Mouse (Mus musculus) heart, embryonic 10.5 days (tissue): Measurements from ENCODE around the gene Katnb1. TPM values are rescaled to one million over a fixed set of nuclear protein-coding genes. Genes with fewer than 3 reads are reported as not detected.

Experiments
- DNase-seq: peaks from one replicate; pipeline ENCODE4 v3.0.0-alpha.2; 2017; ENCODE audit warnings: low spot score
- H3K27ac ChIP-seq: fragments of 300-500 bp; sonication (generic); 2 replicates; pipeline ENCODE4 v1.5.1; 2016; ENCODE audit warnings: mild to moderate bottlenecking
- H3K27me3 ChIP-seq: fragments of 300-500 bp; sonication (generic); 2 replicates; pipeline ENCODE4 v1.6.1; 2016; ENCODE audit warnings: mild to moderate bottlenecking; ENCODE audit not compliant: poor library complexity, insufficient read depth, severe bottlenecking
- H3K36me3 ChIP-seq: fragments of 300-500 bp; sonication (generic); 2 replicates; pipeline ENCODE4 v1.6.1; 2016; ENCODE audit warnings: mild to moderate bottlenecking, moderate library complexity
- H3K4me1 ChIP-seq: fragments of 300-500 bp; sonication (generic); 2 replicates; pipeline ENCODE4 v1.6.1; 2016; ENCODE audit warnings: mild to moderate bottlenecking
- H3K4me3 ChIP-seq: fragments of 300-500 bp; sonication (generic); 2 replicates; pipeline ENCODE4 v1.5.1; 2016; ENCODE audit warnings: mild to moderate bottlenecking, moderate library complexity
- H3K9me3 ChIP-seq: fragments of 300-500 bp; sonication (generic); 2 replicates; pipeline ENCODE4 v1.6.1; 2016; ENCODE audit warnings: mild to moderate bottlenecking, moderate library complexity
- WGBS: fragments of 180-500 bp; shearing (Covaris S2); methylation state at CpG from one replicate; pipeline ENCODE4 v1.1.7; 2016; 5-methylcytosine and 5-hydroxymethylcytosine counted together
- polyA plus RNA-seq: library from polyadenylated mRNA; unstranded; fragments of >200 nt; fragmentation: Nextera tagmentation; extraction: Ambion mirVana; gene quantifications from 2 replicates; pipeline ENCODE4 v1.2.1, GENCODE M21; 2016

The Katnb1 gene
- polyA plus RNA-seq, 1 experiment from 2014 or later = 25.8 TPM

- Histone ChIP-seq H3K27me3 (peaks cover 8% of the 10 kb centered on the region; the same call in 1 of the 2 replicates), H3K4me1 (peaks cover 58% of the 10 kb centered on the region), H3K36me3 (no peaks in the 10 kb centered on the region; the same call in 1 of the 2 replicates), H3K9me3 (no peaks in the 10 kb centered on the region), H3K27ac (no peak overlapping the region), H3K4me3 (no peak overlapping the region)
- DNase-seq = no peak
- 35% methylated on average over 2 of the region's 2 CpGs for WGBS
These were observed 63.6 kb downstream of the Katnb1 start for GRCm38 (mm10) chr8:95144631-95145015.

- Histone ChIP-seq H3K4me3 (no peak overlapping the region), H3K4me1 (peaks cover 43% of the 10 kb centered on the region), H3K9me3 (no peaks in the 10 kb centered on the region), H3K36me3 (no peaks in the 10 kb centered on the region), H3K27ac (no peak overlapping the region), H3K27me3 (0 out of 2 replicates have a peak, but pooled peaks cover 3% of the 10 kb centered on the region)
- no peak for DNase-seq
- 55% methylated on average over 2 of the region's 2 CpGs for WGBS
These were observed 65.2 kb downstream of the Katnb1 start for GRCm38 (mm10) chr8:95146044-95146745.

- 88% methylated on average over 5 of the region's 5 CpGs for WGBS
- Histone ChIP-seq H3K4me3 (no peak overlapping the region), H3K36me3 (no peaks in the 10 kb centered on the region), H3K27me3 (0 out of 2 replicates have a peak, but pooled peaks cover 3% of the 10 kb centered on the region), H3K4me1 (peaks cover 39% of the 10 kb centered on the region), H3K27ac (no peak overlapping the region), H3K9me3 (no peaks in the 10 kb centered on the region)
- no peak for DNase-seq
These were observed 65.9 kb downstream of the Katnb1 start for GRCm38 (mm10) chr8:95146846-95147245.

DNA sequence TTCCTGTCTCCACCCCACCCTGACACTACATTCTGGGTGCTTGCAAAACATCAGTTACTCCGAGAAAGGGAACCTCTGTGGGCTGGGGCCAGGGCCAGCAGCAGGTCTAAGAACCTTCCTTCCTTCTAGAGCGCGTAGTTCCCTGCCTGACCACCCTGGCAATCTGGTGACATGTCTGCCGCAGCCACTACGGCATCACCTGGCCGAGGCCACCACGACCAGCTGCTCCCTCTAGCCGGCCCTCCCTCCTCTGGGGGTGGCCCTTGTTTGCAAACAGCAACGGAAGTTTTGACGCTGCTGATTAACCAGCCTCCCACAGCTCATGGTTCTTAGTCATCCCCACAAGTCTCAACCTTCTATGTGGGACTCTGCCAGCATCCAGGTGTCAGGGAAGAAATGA is 68.4 kb downstream of the Katnb1 start:
- Histone ChIP-seq H3K36me3 (no peaks in the 10 kb centered on the region), H3K27ac (no peak overlapping the region), H3K4me1 (peaks cover 15% of the 10 kb centered on the region), H3K4me3 (no peak overlapping the region), H3K27me3 (0 out of 2 replicates have a peak, but pooled peaks cover 3% of the 10 kb centered on the region), H3K9me3 (no peaks in the 10 kb centered on the region)
- WGBS = 53% methylated on average over 10 of the region's 10 CpGs
- DNase-seq = no peak

- Histone ChIP-seq H3K4me3 (no peak overlapping the region), H3K9me3 (no peaks in the 10 kb centered on the region), H3K27ac (no peak overlapping the region), H3K36me3 (no peaks in the 10 kb centered on the region), H3K4me1 (peaks cover 15% of the 10 kb centered on the region), H3K27me3 (0 out of 2 replicates have a peak, but pooled peaks cover 3% of the 10 kb centered on the region)
- no peak for DNase-seq
- WGBS = 65% methylated on average over 3 of the region's 3 CpGs
These were observed 69.6 kb downstream of the Katnb1 start for GRCm38 (mm10) chr8:95150608-95151007.

Other genes starting within 250 kb of the Katnb1 start
- gene Coq9, start 242.9 kb upstream of the Katnb1 start, polyA plus RNA-seq = 97.9 and 129 TPM in 2 replicates
- 148 and 158 TPM in 2 replicates for gene Ciapin1, start 242.8 kb upstream of the Katnb1 start, polyA plus RNA-seq
- 164 and 190 TPM in 2 replicates for gene Polr2c, start 223.7 kb upstream of the Katnb1 start, polyA plus RNA-seq
- 71.3 and 83.4 TPM in 2 replicates for gene Dok4, start 204.9 kb upstream of the Katnb1 start, polyA plus RNA-seq
- 22.0 and 31.0 TPM in 2 replicates for gene Ccdc102a, start 163.1 kb upstream of the Katnb1 start, polyA plus RNA-seq
- 0.69 and 0.79 TPM in 2 replicates for gene Adgrg5, start 157.5 kb upstream of the Katnb1 start, polyA plus RNA-seq
- gene Adgrg1, start 106.4 kb upstream of the Katnb1 start, polyA plus RNA-seq = 9.0 and 16.6 TPM in 2 replicates
- gene Adgrg3, start 63.5 kb upstream of the Katnb1 start, polyA plus RNA-seq = 3.0 and 3.9 TPM in 2 replicates
- gene Drc7, start 26.1 kb upstream of the Katnb1 start, polyA plus RNA-seq = 0.09 TPM in 1 of 2 replicates, not detected in the other
- gene Kifc3, start 121.6 kb downstream of the Katnb1 start, polyA plus RNA-seq = 13.9 and 15.3 TPM in 2 replicates
- gene Cngb1, start 225.4 kb downstream of the Katnb1 start, polyA plus RNA-seq = 0.17 TPM in 1 of 2 replicates, not detected in the other
- gene Tepp, start 229.4 kb downstream of the Katnb1 start, polyA plus RNA-seq = not detected in 2 replicates